Comparison of ENCODE assay signal across 7 mouse cellular contexts in the genomic region with DNA sequence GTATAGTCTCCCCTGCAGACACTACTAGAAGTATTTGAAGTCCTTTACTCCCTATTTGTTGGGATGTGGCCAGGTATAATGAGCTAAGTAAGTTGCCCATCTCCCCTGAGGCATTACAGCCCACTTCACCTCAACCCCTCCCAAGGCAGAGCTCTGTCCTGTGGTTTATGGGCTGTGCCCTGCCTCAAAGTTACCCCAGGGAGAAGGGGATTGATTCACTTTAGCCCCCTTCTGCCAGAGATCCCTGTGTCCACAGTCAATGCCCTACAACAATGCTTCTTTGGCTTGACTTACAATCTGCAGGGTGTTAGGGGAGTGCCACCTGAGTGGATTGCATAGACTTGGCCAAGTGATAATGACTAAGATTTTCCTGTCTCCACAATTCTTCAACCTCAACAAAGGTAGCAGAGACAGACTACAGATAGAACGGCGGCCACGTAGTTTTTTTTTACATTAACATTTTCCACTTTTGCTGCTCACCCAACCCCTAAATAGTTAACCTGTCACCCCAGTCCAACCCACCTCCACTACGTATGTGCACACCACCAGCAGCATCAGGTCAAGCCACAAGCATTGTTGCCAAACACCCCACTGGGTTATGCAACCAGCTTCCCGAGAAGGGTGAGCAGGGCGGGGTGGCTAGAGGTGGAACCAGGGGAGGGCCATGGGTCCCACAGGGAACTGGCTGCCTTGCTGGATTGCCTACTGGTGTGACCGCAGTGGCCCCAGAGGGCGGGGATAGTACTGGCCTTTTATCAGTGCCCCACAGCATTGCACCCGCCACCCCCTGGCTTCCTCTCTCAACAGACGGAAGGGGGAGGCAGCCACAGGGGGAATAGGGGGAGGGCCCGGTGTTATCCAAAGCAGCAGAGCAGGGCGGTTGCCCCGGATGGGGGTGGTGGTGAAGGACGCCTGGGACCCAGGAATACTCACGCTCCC. TPM values are rescaled to one million over a fixed set of nuclear protein-coding genes. Genes with fewer than 3 reads are reported as not detected.
DNase-seq lines count a peak whose midpoint lies in the region; ATAC-seq and TF ChIP-seq lines count a peak whose summit lies in the region.

A gene (minus strand): TSS at position 614 of the 939 bp plus-strand sequence.

- in situ Hi-C loops in Patski (cut with MboI; ENCODE audit: low pct_unique_long_range_greater_than_20kb): no loop called here

- H3K4me3 ChIP-seq in small intestine, adult 2 months (ENCODE audit: low read depth, low read length): peak within 1 kb of the TSS; percentile 31

- WGBS in small intestine, adult 2 months: 8% methylated on average over 15 of the region's 15 CpGs

- TF ChIP-seq CTCF in Patski (IDR thresholded peaks at IDR 0.05): no peak
- TF ChIP-seq CTCF in small intestine, adult 2 months (IDR thresholded peaks at IDR 0.05; ENCODE audit: extremely low read depth, insufficient read length, insufficient replicate concordance, low read depth, low read length): no peak

- DNase-seq in Patski (ENCODE audit: low read depth, low spot score): no peak
- peak; percentile 94 for DNase-seq in c-Kit-positive CD71-negative TER-119-negative erythroid progenitor cells, embryonic 14.5 days (ENCODE audit: low read depth)
- DNase-seq in heart, adult 9 months (ENCODE audit: low spot score in 2 of 2): peak; percentile 86
- peak; percentile 40 to 67 for DNase-seq in kidney, adult 8-10 months
- peak; percentile 89 for DNase-seq in lung, postnatal 10 days
- DNase-seq in right cerebral cortex, postnatal 25 days: no peak

- H3K36me3 ChIP-seq in small intestine, adult 2 months (ENCODE audit: control insufficient read depth, insufficient read depth, low read length): no peaks in the 10 kb centered on the region

- CTCF ChIA-PET in Patski (lab: Charles Lee): interaction anchor here (1.1 kb wide), 1 partner anchor 11 kb away, joined by 3 read pairs; no protein-coding TSS in a partner anchor

- POLR2A ChIA-PET in Patski (lab: Charles Lee): no interaction called here

- H3K4me1 ChIP-seq in small intestine, adult 2 months (ENCODE audit: control insufficient read depth, insufficient read depth, insufficient read length, low read length): peaks cover 13% of the 10 kb centered on the region

- H3K27ac ChIP-seq in small intestine, adult 2 months (ENCODE audit: insufficient read depth, low read depth, low read length): no peak within 1 kb of the TSS

- peak; percentile 57 for ATAC-seq in Patski

- TF ChIP-seq POLR2A in small intestine, adult 2 months (IDR thresholded peaks at IDR 0.05; ENCODE audit: low read depth, low read length): no peak

- no peaks in the 10 kb centered on the region for H3K27me3 ChIP-seq in Patski
- no peaks in the 10 kb centered on the region for H3K27me3 ChIP-seq in small intestine, adult 2 months (ENCODE audit: control insufficient read depth, insufficient read depth, low read length)

RNA-seq across cellular contexts. Expression of the gene that starts here (rescaled TPM):
- not detected for polyA plus RNA-seq in Patski (2021)
- polyA plus RNA-seq in small intestine, adult 2 months (2012; rRNA removed): 0.39 and 0.83 TPM in 2 replicates

Comparison
In these comparisons a context has a peak if more than half of its experiments do, and no peak if none do; other contexts are left out.
1. Peak in ATAC-seq in Patski; RNA of the gene not detected or under 1 TPM.
2. DNase-seq: peak in c-Kit-positive CD71-negative TER-119-negative erythroid progenitor cells, embryonic 14.5 days (single experiment), heart, adult 9 months (2 of 2), kidney, adult 8-10 months (2 of 2) and lung, postnatal 10 days (single experiment); none in Patski (single experiment) and right cerebral cortex, postnatal 25 days (single experiment).